Mouse (Mus musculus) CH12.LX (cell line): Measurements from ENCODE around the gene Tmem117. TPM values are rescaled to one million over a fixed set of nuclear protein-coding genes. Genes with fewer than 3 reads are reported as not detected.

ENCODE experiments used
- DNase-seq: peaks from one replicate; pipeline ENCODE4 v3.0.0-alpha.2; 2013; ENCODE audit errors: extremely low read depth
- H3K27ac ChIP-seq: 2 replicates; pipeline ENCODE4 v1.5.1; 2012; ENCODE audit warnings: low read depth, mild to moderate bottlenecking, control low read depth, moderate library complexity; ENCODE audit not compliant: insufficient read depth
- H3K27me3 ChIP-seq: replicated peaks from 2 replicates; pipeline ENCODE3; 2012; ENCODE audit warnings: inconsistent platforms
- H3K36me3 ChIP-seq, 2 experiments: replicated peaks in 1 of 2; 2 replicates each; pipeline versions ENCODE3 to v1.6.1; 2012; ENCODE audit warnings: inconsistent platforms in 1 of 2, low read length in 1 of 2, mild to moderate bottlenecking in 1 of 2, mixed read lengths in 1 of 2, moderate library complexity in 1 of 2; ENCODE audit not compliant: control insufficient read depth in 1 of 2, insufficient read depth in 1 of 2
- H3K4me1 ChIP-seq, 2 experiments: 2 replicates each; pipeline ENCODE4 v1.6.1; 2012; ENCODE audit warnings: inconsistent platforms in 1 of 2, moderate library complexity in 1 of 2; ENCODE audit not compliant: insufficient read depth in 2 of 2, control insufficient read depth in 1 of 2
- H3K4me2 ChIP-seq: 2 replicates; pipeline ENCODE4 v1.6.1; 2012; ENCODE audit warnings: low read depth, mild to moderate bottlenecking, control low read depth; ENCODE audit not compliant: poor library complexity, insufficient read depth, severe bottlenecking
- H3K4me3 ChIP-seq, 3 experiments: fragments of 150-350 bp in 1 of 3; sonication (generic) in 1 of 3; replicated peaks in 1 of 3; 2 replicates each; pipeline versions ENCODE3 to v1.5.1; 2011 to 2012; ENCODE audit warnings: low read depth in 2 of 3, low read length in 2 of 3, mild to moderate bottlenecking in 2 of 3, moderate library complexity in 2 of 3, control low read depth in 1 of 3, improper control_type of control experiment in 1 of 3, inconsistent platforms in 1 of 3, mixed read lengths in 1 of 3; ENCODE audit not compliant: poor library complexity in 1 of 3
- H3K79me2 ChIP-seq: replicated peaks from 2 replicates; pipeline ENCODE4 v1.6.1; 2012; ENCODE audit warnings: mild to moderate bottlenecking, moderate library complexity; ENCODE audit not compliant: control insufficient read depth, poor library complexity, insufficient read depth, severe bottlenecking; ENCODE audit errors: extremely low read depth
- H3K9ac ChIP-seq: 2 replicates; pipeline ENCODE4 v1.6.1; 2012; ENCODE audit warnings: low read depth, mild to moderate bottlenecking, control low read depth, moderate library complexity; ENCODE audit not compliant: insufficient read depth
- H3K9me3 ChIP-seq: replicated peaks from 2 replicates; pipeline ENCODE3; 2012; ENCODE audit warnings: low read length, inconsistent platforms, mixed read lengths
- CHD1 ChIP-seq: IDR thresholded peaks from 2 replicates; pipeline ENCODE4 v1.6.1; 2012; ENCODE audit warnings: low read depth, low read length, improper control_type of control experiment, inconsistent platforms
- CHD2 ChIP-seq: IDR thresholded peaks from 2 replicates; pipeline ENCODE4 v1.6.1; 2011; ENCODE audit warnings: low read length, improper control_type of control experiment
- CTCF ChIP-seq, 2 experiments: IDR thresholded peaks in 1 of 2; conservative IDR thresholded peaks in 1 of 2; 2 replicates each; pipeline ENCODE4 v1.5.1; 2011 to 2012; ENCODE audit warnings: low read depth in 2 of 2, low read length in 2 of 2, improper control_type of control experiment in 1 of 2, inconsistent platforms in 1 of 2, mild to moderate bottlenecking in 1 of 2, moderate library complexity in 1 of 2
- E2F4 ChIP-seq: IDR thresholded peaks from 2 replicates; pipeline ENCODE4 v1.6.1; 2011; ENCODE audit warnings: low read depth, low read length, improper control_type of control experiment; ENCODE audit not compliant: insufficient replicate concordance
- EP300 ChIP-seq: IDR thresholded peaks from 2 replicates; pipeline ENCODE4 v1.6.1; 2011; ENCODE audit warnings: low read length, improper control_type of control experiment
- HCFC1 ChIP-seq: IDR thresholded peaks from 2 replicates; pipeline ENCODE4 v1.6.1; 2012; ENCODE audit warnings: low read depth, mild to moderate bottlenecking, inconsistent platforms, low read length, improper control_type of control experiment
- KAT2A ChIP-seq: IDR thresholded peaks from 2 replicates; pipeline ENCODE4 v1.6.1; 2012; ENCODE audit warnings: low read length, improper control_type of control experiment, inconsistent platforms; ENCODE audit not compliant: insufficient replicate concordance
- MEF2A ChIP-seq: IDR thresholded peaks from 2 replicates; pipeline ENCODE4 v1.6.1; 2014; ENCODE audit warnings: low read depth, mild to moderate bottlenecking, inconsistent platforms, low read length, improper control_type of control experiment, borderline replicate concordance
- MYC ChIP-seq: IDR thresholded peaks from 2 replicates; pipeline ENCODE4 v1.6.1; 2011; ENCODE audit warnings: low read depth, mild to moderate bottlenecking, improper control_type of control experiment, low read length
- NRF1 ChIP-seq: IDR thresholded peaks from 2 replicates; pipeline ENCODE4 v1.6.1; 2014; ENCODE audit warnings: low read depth, mild to moderate bottlenecking, inconsistent platforms, low read length, improper control_type of control experiment, moderate library complexity
- POLR2AphosphoS2 ChIP-seq: IDR thresholded peaks from 2 replicates; pipeline ENCODE4 v1.6.1; 2011; ENCODE audit warnings: low read depth, low read length, improper control_type of control experiment
- RAD21 ChIP-seq: IDR thresholded peaks from 2 replicates; pipeline ENCODE4 v1.6.1; 2011; ENCODE audit warnings: low read depth, mild to moderate bottlenecking, low read length, improper control_type of control experiment, moderate library complexity
- RCOR1 ChIP-seq: conservative IDR thresholded peaks from 2 replicates; pipeline ENCODE4 v1.6.1; 2012; ENCODE audit warnings: low read depth, mild to moderate bottlenecking, inconsistent platforms, low read length, improper control_type of control experiment
- SIN3A ChIP-seq: IDR thresholded peaks from 2 replicates; pipeline ENCODE4 v1.6.1; 2012; ENCODE audit warnings: low read length, improper control_type of control experiment, inconsistent platforms
- SMC3 ChIP-seq: IDR thresholded peaks from 2 replicates; pipeline ENCODE4 v1.6.1; 2011; ENCODE audit warnings: low read depth, low read length, improper control_type of control experiment
- TCF12 ChIP-seq: IDR thresholded peaks from 2 replicates; pipeline ENCODE4 v1.6.1; 2014; ENCODE audit warnings: low read depth, mild to moderate bottlenecking, inconsistent platforms, low read length, improper control_type of control experiment
- ZC3H11A ChIP-seq: IDR thresholded peaks from 2 replicates; pipeline ENCODE4 v1.6.1; 2012; ENCODE audit warnings: low read depth, mild to moderate bottlenecking, inconsistent platforms, low read length, improper control_type of control experiment
- ZKSCAN1 ChIP-seq: IDR thresholded peaks from 2 replicates; pipeline ENCODE4 v1.6.1; 2012; ENCODE audit warnings: low read depth, inconsistent platforms, low read length, improper control_type of control experiment, borderline replicate concordance
- ZMIZ1 ChIP-seq: IDR thresholded peaks from 2 replicates; pipeline ENCODE4 v1.6.1; 2012; ENCODE audit warnings: low read depth, mild to moderate bottlenecking, inconsistent platforms, low read length, improper control_type of control experiment
- dilution Hi-C: fragments of 300-500 bp; cut with MboI; formaldehyde crosslinking; loops from 2 replicates; pipeline ENCODE4 v1.14.3; 2020; ENCODE audit warnings: low sequenced_read_pairs; ENCODE audit not compliant: extremely low pct_unique_long_range_greater_than_20kb, extremely low pct_ligation_motif_present
- in situ Hi-C: fragments of 300-500 bp; cut with MboI; formaldehyde crosslinking; loops from 3 replicates; pipeline ENCODE4 v1.14.3; 2019; ENCODE audit warnings: low sequenced_read_pairs, low pct_ligation_motif_present, low pct_unique_long_range_greater_than_20kb, mixed read lengths
- polyA plus RNA-seq: library from polyadenylated mRNA; unstranded; fragments of >175 nt; gene quantifications from 2 replicates; pipeline ENCODE4 v1.2.1, GENCODE M21; 2012; ENCODE audit warnings: low read depth; ENCODE audit not compliant: insufficient read length
- total RNA-seq, 2 experiments: library from RNA; depleted of rRNA; stranded (reverse); fragments of 300-350 nt in 1 of 2; fragments of >200 nt in 1 of 2; gene quantifications; 2 replicates each; pipeline ENCODE4 v1.2.3; 2012 to 2014

Tmem117 gene
- total and polyA plus RNA-seq, 3 experiments = not detected

DNA sequence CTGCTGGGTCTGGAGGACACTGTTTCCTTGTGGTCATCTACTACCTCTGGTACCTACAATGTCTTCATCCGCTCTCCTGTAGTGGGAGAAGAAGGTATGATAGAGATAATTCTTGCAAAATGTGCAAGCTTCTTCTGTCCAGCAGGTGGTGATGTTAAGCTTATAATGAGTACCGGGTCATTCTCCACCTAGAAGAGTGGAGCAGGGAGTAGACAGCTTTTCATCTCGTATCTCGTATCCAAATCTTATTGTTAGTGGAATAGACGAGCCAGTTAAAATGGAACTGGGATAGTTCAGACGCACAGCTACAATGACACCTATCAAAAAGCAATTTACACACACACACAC lies 60.8 kb downstream of the Tmem117 start:
- no peaks in the 10 kb centered on the region for H3K36me3 ChIP-seq
- DNase-seq = peak; percentile 15
- no peak overlapping the region for H3K27ac ChIP-seq
- no peak overlapping the region for H3K4me2 ChIP-seq
- no peaks in the 10 kb centered on the region for H3K27me3 ChIP-seq
- H3K79me2 ChIP-seq = no peaks in the 10 kb centered on the region
- TF ChIP-seq MEF2A = no peak
- no peak for TF ChIP-seq NRF1
- no peak for TF ChIP-seq SIN3A
- TF ChIP-seq MYC = no peak
- no peak for TF ChIP-seq ZC3H11A
- no peak for TF ChIP-seq EP300
- TF ChIP-seq ZMIZ1 = no peak
- no peak for TF ChIP-seq KAT2A
- TF ChIP-seq POLR2AphosphoS2 = no peak
- TF ChIP-seq CTCF (conservative IDR thresholded peaks at IDR 0.05 in 1 of 2, IDR thresholded peaks at IDR 0.05 in 1 of 2; ENCODE audit: low read depth in 2 of 2, low read length in 2 of 2) = peak in 1 of 2 experiments; percentile 68; a peak in 3 of 4 replicates
- TF ChIP-seq RAD21 = peak; percentile 61
- peak; percentile 42 for TF ChIP-seq SMC3
- TF ChIP-seq RCOR1 = no peak
- TF ChIP-seq ZKSCAN1 = no peak
- dilution Hi-C loops = no loop called here
- peaks cover 0 to 2% of the 10 kb centered on the region in 2 experiments; a peak in 1 of 4 replicates for H3K4me1 ChIP-seq
- no peak overlapping the region for H3K9ac ChIP-seq
- in situ Hi-C loops = no loop called here
- no peak overlapping the region for H3K4me3 ChIP-seq
- H3K9me3 ChIP-seq = no peaks in the 10 kb centered on the region

DNA sequence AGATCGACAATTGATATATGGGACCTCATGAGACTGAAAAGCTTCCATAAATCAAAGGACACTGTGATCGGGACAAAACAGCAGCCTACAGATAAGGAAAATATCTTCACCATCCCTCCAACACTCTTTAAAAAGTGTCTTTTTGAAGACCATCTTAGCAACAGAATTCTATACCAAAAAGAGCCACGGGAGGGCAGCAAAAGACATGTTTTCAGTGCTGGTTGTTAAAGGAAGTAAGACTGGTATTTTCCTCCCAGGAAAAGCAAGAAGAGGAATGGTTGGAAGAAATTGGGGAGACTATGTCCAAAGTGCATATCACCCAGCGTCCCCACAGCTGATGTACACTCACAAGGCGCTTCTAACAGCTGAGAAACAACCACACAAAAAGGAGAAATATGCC lies 93.7 kb downstream of the Tmem117 start:
- Histone ChIP-seq H3K27ac (no peak overlapping the region), H3K4me3 (no peak overlapping the region), H3K9ac (no peak overlapping the region), H3K27me3 (no peaks in the 10 kb centered on the region), H3K4me2 (no peak overlapping the region), H3K36me3 (no peaks in the 10 kb centered on the region), H3K79me2 (no peaks in the 10 kb centered on the region), H3K4me1 (no peaks in the 10 kb centered on the region), H3K9me3 (no peaks in the 10 kb centered on the region)
- dilution Hi-C loops = no loop called here
- TF ChIP-seq RCOR1 = no peak
- no peak for TF ChIP-seq CHD2
- no peak for TF ChIP-seq HCFC1
- TF ChIP-seq CTCF (conservative IDR thresholded peaks at IDR 0.05 in 1 of 2, IDR thresholded peaks at IDR 0.05 in 1 of 2; ENCODE audit: low read depth in 2 of 2, low read length in 2 of 2) = peak; percentile 37 to 70; a peak in 3 of 4 replicates
- TF ChIP-seq ZMIZ1 = no peak
- no peak for TF ChIP-seq SIN3A
- no peak for TF ChIP-seq ZC3H11A
- TF ChIP-seq TCF12 = no peak
- peak; percentile 70 for TF ChIP-seq RAD21
- TF ChIP-seq E2F4 = no peak
- no peak for TF ChIP-seq CHD1
- TF ChIP-seq SMC3 = peak; percentile 42; the same call in 1 of the 2 replicates
- in situ Hi-C loops = no loop called here
- DNase-seq = peak; percentile 33
